Mouse (Mus musculus): ENCODE data around the gene Pxn. TPM values are rescaled to one million over a fixed set of nuclear protein-coding genes. Genes with fewer than 3 reads are reported as not detected.
"Not testable (repeated sequence)": the region's sequence is repeated elsewhere in the genome, so short reads cannot be mapped to it uniquely, and the experiment has no call there.

Pxn gene
- total RNA-seq, 2 experiments from 2014 or later: 33.5 to 54.2 TPM

- DNase-seq: peak; percentile 70 to 76
Measured at GRCm38 (mm10) chr5:115507981-115508858, 1.7 kb downstream of the Pxn start.

GRCm38 (mm10) chr5:115508859-115509147 lies 2.3 kb downstream of the Pxn start:
- DNase-seq: no peak

GRCm38 (mm10) chr5:115509321-115509761 lies 2.9 kb downstream of the Pxn start:
- DNase-seq: no peak

- no peak for DNase-seq
Measured at GRCm38 (mm10) chr5:115509790-115510689, 3.6 kb downstream of the Pxn start.

- DNase-seq: no peak
Measured at GRCm38 (mm10) chr5:115512375-115512774, 5.9 kb downstream of the Pxn start.

GRCm38 (mm10) chr5:115513246-115513645 lies 6.8 kb downstream of the Pxn start:
- DNase-seq: no peak

- DNase-seq: no peak
Measured at GRCm38 (mm10) chr5:115513721-115514120, 7.2 kb downstream of the Pxn start.

- DNase-seq: no peak
Measured at GRCm38 (mm10) chr5:115514346-115514745, 7.9 kb downstream of the Pxn start.

- DNase-seq: peak in 1 of 2 experiments; percentile 59
Measured at GRCm38 (mm10) chr5:115514896-115515587, 8.6 kb downstream of the Pxn start.

- DNase-seq: peak; percentile 47 to 59
Measured at GRCm38 (mm10) chr5:115516081-115516907, 9.8 kb downstream of the Pxn start.

- no peak for DNase-seq
Measured at GRCm38 (mm10) chr5:115516908-115517307, 10.4 kb downstream of the Pxn start.

- no peak for DNase-seq
Measured at GRCm38 (mm10) chr5:115517501-115517900, 11.0 kb downstream of the Pxn start.

- DNase-seq: not testable (repeated sequence)
Measured at GRCm38 (mm10) chr5:115518214-115518613, 11.7 kb downstream of the Pxn start.

- DNase-seq: peak; percentile 41 to 51
Measured at GRCm38 (mm10) chr5:115520325-115520869, 13.9 kb downstream of the Pxn start.

- peak; percentile 67 to 76 for DNase-seq
Measured at GRCm38 (mm10) chr5:115521553-115522461, 15.3 kb downstream of the Pxn start.

GRCm38 (mm10) chr5:115522531-115522930 lies 16.1 kb downstream of the Pxn start:
- DNase-seq: no peak

- no peak for DNase-seq
Measured at GRCm38 (mm10) chr5:115522981-115523499, 16.6 kb downstream of the Pxn start.

- no peak for DNase-seq
Measured at GRCm38 (mm10) chr5:115523971-115524370, 17.5 kb downstream of the Pxn start.

GRCm38 (mm10) chr5:115524471-115524870 lies 18.0 kb downstream of the Pxn start:
- DNase-seq: no peak

GRCm38 (mm10) chr5:115525416-115525815 lies 18.9 kb downstream of the Pxn start:
- DNase-seq: no peak

Measured in adrenal gland, postnatal 36 days (tissue).